Mouse (Mus musculus) lung, adult 2 months (tissue): Measurements from ENCODE around the gene Hrasls5. TPM values are rescaled to one million over a fixed set of nuclear protein-coding genes. Genes with fewer than 3 reads are reported as not detected.

Source experiments
- DNase-seq: peaks from one replicate; pipeline ENCODE4 v3.0.0; 2022
- H3K4me1 ChIP-seq: fragments of 200-500 bp; 2 replicates; pipeline ENCODE4 v1.6.1; 2011; ENCODE audit warnings: low read length; ENCODE audit not compliant: control insufficient read depth, insufficient read depth
- H3K4me3 ChIP-seq: fragments of 200-500 bp; replicated peaks from 2 replicates; pipeline ENCODE3; 2011; ENCODE audit warnings: low read depth, mild to moderate bottlenecking, control low read depth, low read length; ENCODE audit errors: extremely low read depth
- CTCF ChIP-seq: fragments of 200-500 bp; IDR thresholded peaks from 2 replicates; pipeline ENCODE4 v1.5.1; 2011; ENCODE audit warnings: mild to moderate bottlenecking, low read length, control low read depth; ENCODE audit not compliant: insufficient read depth
- POLR2A ChIP-seq: fragments of 200-500 bp; IDR thresholded peaks from 2 replicates; pipeline ENCODE4 v1.6.1; 2011; ENCODE audit warnings: low read depth, mild to moderate bottlenecking, control low read depth, low read length, borderline replicate concordance; ENCODE audit errors: extremely low read depth
- WGBS: fragments of 180-500 bp; shearing (Covaris S2); methylation state at CpG from one replicate; pipeline ENCODE4 v1.1.7; 2018; 5-methylcytosine and 5-hydroxymethylcytosine counted together
- polyA plus RNA-seq: library from polyadenylated mRNA; depleted of rRNA; stranded (reverse); fragments of >200 nt; gene quantifications from 2 replicates; pipeline ENCODE4 v1.2.3, GENCODE M21; 2012; rRNA removed

The Hrasls5 gene
- polyA plus RNA-seq, 1 experiment = 0.15 TPM

- H3K4me3 ChIP-seq = no peak overlapping the region
- DNase-seq = no peak
- WGBS = 70% methylated on average over 1 of the region's 1 CpGs
These were observed 21.4 kb downstream of the Hrasls5 start for GRCm38 (mm10) chr19:7633786-7634185.

GRCm38 (mm10) chr19:7648913-7649666, 36.7 kb downstream of the Hrasls5 start:
- Histone ChIP-seq H3K4me3 (no peak overlapping the region), H3K4me1 (no peaks in the 10 kb centered on the region)
- 79% methylated on average over 8 of the region's 8 CpGs for WGBS
- no peak for DNase-seq
- TF ChIP-seq POLR2A (no peak), CTCF (no peak)

More at GRCm38 (mm10) chr19:7633786-7634185, 21.4 kb downstream of the Hrasls5 start:
- H3K4me1 ChIP-seq = no peaks in the 10 kb centered on the region
- TF ChIP-seq POLR2A = no peak
- TF ChIP-seq CTCF = no peak

GRCm38 (mm10) chr19:7672033-7672432, 59.7 kb downstream of the Hrasls5 start:
- no peaks in the 10 kb centered on the region for H3K4me1 ChIP-seq
- no peak for DNase-seq
- TF ChIP-seq POLR2A (no peak), CTCF (no peak)
- 18% methylated on average over 1 of the region's 1 CpGs for WGBS
- no peak overlapping the region for H3K4me3 ChIP-seq

- no peak overlapping the region for H3K4me3 ChIP-seq
- WGBS = 82% methylated on average over 1 of the region's 1 CpGs
- no peak for DNase-seq
- no peaks in the 10 kb centered on the region for H3K4me1 ChIP-seq
- TF ChIP-seq CTCF (no peak), POLR2A (no peak)
These were observed 75.6 kb downstream of the Hrasls5 start for GRCm38 (mm10) chr19:7687988-7688387.

Other genes starting within 250 kb of the Hrasls5 start
- gene Spindoc, start 229.5 kb upstream of the Hrasls5 start, polyA plus RNA-seq = 19.0 and 19.3 TPM in 2 replicates
- 26.2 and 36.7 TPM in 2 replicates for gene 2700081O15Rik, start 194.9 kb upstream of the Hrasls5 start, polyA plus RNA-seq
- 106 and 107 TPM in 2 replicates for gene Rtn3, start 129.3 kb upstream of the Hrasls5 start, polyA plus RNA-seq
- 15.4 and 24.5 TPM in 2 replicates for gene Atl3, start 118.5 kb upstream of the Hrasls5 start, polyA plus RNA-seq
- 15.1 and 19.0 TPM in 2 replicates for gene Pla2g16, start 55.1 kb upstream of the Hrasls5 start, polyA plus RNA-seq
- gene Lgals12, start 5.3 kb upstream of the Hrasls5 start, polyA plus RNA-seq = 3.2 and 6.0 TPM in 2 replicates
- not detected in 2 replicates for gene Slc22a19, start 98.8 kb downstream of the Hrasls5 start, polyA plus RNA-seq
- gene Slc22a26, start 190.1 kb downstream of the Hrasls5 start, polyA plus RNA-seq = not detected in 2 replicates